Mouse (Mus musculus): ENCODE measurements around the gene Clec9a. TPM values are rescaled to one million over a fixed set of nuclear protein-coding genes. Genes with fewer than 3 reads are reported as not detected.

The Clec9a gene
- polyA plus RNA-seq, 1 experiment from 2014 or later = 0.54 TPM

DNA sequence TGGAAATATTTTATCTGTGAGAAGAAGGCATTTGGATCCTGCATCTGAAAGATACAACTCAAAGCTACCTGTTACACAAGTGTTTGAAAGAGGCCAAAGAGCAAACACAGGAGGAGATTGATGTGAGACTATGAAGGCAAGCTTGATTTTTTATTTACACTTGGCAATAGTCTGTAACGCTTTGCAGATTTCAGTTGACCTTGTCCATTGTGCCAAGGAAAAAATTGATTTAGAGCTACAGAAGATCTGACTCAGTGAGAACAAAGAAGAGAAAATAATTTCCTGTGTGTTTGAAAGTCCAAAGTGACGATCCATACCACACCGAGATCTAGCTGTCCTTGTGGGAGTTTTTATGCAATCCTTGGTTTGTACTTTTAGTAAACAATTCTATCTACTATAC, 13.6 kb downstream of the Clec9a start:
- no peaks in the 10 kb centered on the region for H3K27me3 ChIP-seq (ENCODE audit: insufficient read depth, low read length)
- H3K4me1 ChIP-seq (ENCODE audit: insufficient read depth, low read length) = peaks cover 9% of the 10 kb centered on the region
- no peak overlapping the region for H3K9ac ChIP-seq (replicated peaks; ENCODE audit: low read length)
- no peaks in the 10 kb centered on the region for H3K36me3 ChIP-seq (ENCODE audit: insufficient read depth, low read length)
- H3K4me2 ChIP-seq (replicated peaks; ENCODE audit: low read depth, low read length) = no peak overlapping the region
- ATAC-seq (ENCODE audit: low FRiP score, low TSS enrichment) = no peak
- no peak overlapping the region for H3K4me3 ChIP-seq (ENCODE audit: low read length)
- 72% methylated on average over 3 of the region's 3 CpGs for WGBS
- no peaks in the 10 kb centered on the region for H3K9me3 ChIP-seq (ENCODE audit: low read length)
- no peak overlapping the region for H3K27ac ChIP-seq (ENCODE audit: low read length)

GRCm38 (mm10) chr6:129423040-129423733, 14.5 kb downstream of the Clec9a start:
- H3K36me3 ChIP-seq (ENCODE audit: insufficient read depth, low read length) = no peaks in the 10 kb centered on the region
- H3K9ac ChIP-seq (replicated peaks; ENCODE audit: low read length) = no peak overlapping the region
- H3K27ac ChIP-seq (ENCODE audit: low read length) = peak overlapping the region; percentile 7
- no peaks in the 10 kb centered on the region for H3K9me3 ChIP-seq (ENCODE audit: low read length)
- peaks cover 9% of the 10 kb centered on the region for H3K4me1 ChIP-seq (ENCODE audit: insufficient read depth, low read length)
- WGBS = 54% methylated on average over 4 of the region's 4 CpGs
- no peaks in the 10 kb centered on the region for H3K27me3 ChIP-seq (ENCODE audit: insufficient read depth, low read length)
- no peak overlapping the region for H3K4me2 ChIP-seq (replicated peaks; ENCODE audit: low read depth, low read length)
- ATAC-seq (ENCODE audit: low FRiP score, low TSS enrichment) = peak; percentile 83
- H3K4me3 ChIP-seq (ENCODE audit: low read length) = no peak overlapping the region

- Histone ChIP-seq H3K27me3 (ENCODE audit: insufficient read depth, low read length) (no peaks in the 10 kb centered on the region), H3K4me1 (ENCODE audit: insufficient read depth, low read length) (peaks cover 9% of the 10 kb centered on the region), H3K36me3 (ENCODE audit: insufficient read depth, low read length) (no peaks in the 10 kb centered on the region), H3K9ac (replicated peaks; ENCODE audit: low read length) (no peak overlapping the region), H3K9me3 (ENCODE audit: low read length) (no peaks in the 10 kb centered on the region), H3K4me3 (ENCODE audit: low read length) (no peak overlapping the region), H3K27ac (ENCODE audit: low read length) (peak overlapping the region; percentile 7; the same call in 1 of the 2 replicates), H3K4me2 (replicated peaks; ENCODE audit: low read depth, low read length) (no peak overlapping the region)
- 22% methylated on average over 1 of the region's 1 CpGs for WGBS
- ATAC-seq (ENCODE audit: low FRiP score, low TSS enrichment) = peak; percentile 81
Observed at GRCm38 (mm10) chr6:129423734-129424072, 15.0 kb downstream of the Clec9a start.

- no peak overlapping the region for H3K9ac ChIP-seq (replicated peaks; ENCODE audit: low read length)
- H3K4me2 ChIP-seq (replicated peaks; ENCODE audit: low read depth, low read length) = no peak overlapping the region
- WGBS = 60% methylated on average over 5 of the region's 5 CpGs
- H3K27ac ChIP-seq (ENCODE audit: low read length) = peak overlapping the region; percentile 75
- no peaks in the 10 kb centered on the region for H3K27me3 ChIP-seq (ENCODE audit: insufficient read depth, low read length)
- ATAC-seq (ENCODE audit: low FRiP score, low TSS enrichment) = 0 out of 2 replicates have a peak, but pooled peaks have one; percentile 52
- no peaks in the 10 kb centered on the region for H3K9me3 ChIP-seq (ENCODE audit: low read length)
- H3K4me1 ChIP-seq (ENCODE audit: insufficient read depth, low read length) = peaks cover 9% of the 10 kb centered on the region
- no peaks in the 10 kb centered on the region for H3K36me3 ChIP-seq (ENCODE audit: insufficient read depth, low read length)
- H3K4me3 ChIP-seq (ENCODE audit: low read length) = no peak overlapping the region
Observed at GRCm38 (mm10) chr6:129425217-129425616, 16.6 kb downstream of the Clec9a start.

- Histone ChIP-seq H3K27me3 (ENCODE audit: insufficient read depth, low read length) (no peaks in the 10 kb centered on the region), H3K4me2 (replicated peaks; ENCODE audit: low read depth, low read length) (no peak overlapping the region), H3K27ac (ENCODE audit: low read length) (no peak overlapping the region), H3K4me3 (ENCODE audit: low read length) (no peak overlapping the region), H3K4me1 (ENCODE audit: insufficient read depth, low read length) (peaks cover 9% of the 10 kb centered on the region), H3K9ac (replicated peaks; ENCODE audit: low read length) (no peak overlapping the region), H3K9me3 (ENCODE audit: low read length) (no peaks in the 10 kb centered on the region), H3K36me3 (ENCODE audit: insufficient read depth, low read length) (no peaks in the 10 kb centered on the region)
- 0 out of 2 replicates have a peak, but pooled peaks have one; percentile 46 for ATAC-seq (ENCODE audit: low FRiP score, low TSS enrichment)
- WGBS = 31% methylated on average over 5 of the region's 5 CpGs
Observed at GRCm38 (mm10) chr6:129425812-129426211, 17.1 kb downstream of the Clec9a start.

DNA sequence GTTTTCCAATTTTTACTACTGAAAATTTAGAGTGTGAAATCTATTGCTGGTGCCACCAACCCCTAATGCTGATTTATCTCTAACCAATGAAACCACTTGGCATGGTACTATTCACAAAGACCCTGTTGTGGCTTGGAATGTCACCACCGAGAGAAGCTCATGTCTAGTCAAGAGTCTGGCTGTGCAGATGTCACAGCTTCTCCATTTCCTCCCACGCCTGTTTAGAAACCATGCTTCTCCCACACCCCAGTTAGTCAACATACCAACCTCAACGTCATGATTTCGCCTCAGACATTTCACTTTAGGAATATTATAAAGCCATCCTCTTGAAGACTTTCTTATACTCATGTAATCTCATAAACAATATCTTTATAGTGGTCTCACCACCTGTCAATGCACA, 18.6 kb downstream of the Clec9a start:
- H3K9ac ChIP-seq (replicated peaks; ENCODE audit: low read length) = no peak overlapping the region
- no peaks in the 10 kb centered on the region for H3K9me3 ChIP-seq (ENCODE audit: low read length)
- no peak overlapping the region for H3K4me3 ChIP-seq (ENCODE audit: low read length)
- H3K27me3 ChIP-seq (ENCODE audit: insufficient read depth, low read length) = no peaks in the 10 kb centered on the region
- H3K36me3 ChIP-seq (ENCODE audit: insufficient read depth, low read length) = no peaks in the 10 kb centered on the region
- H3K27ac ChIP-seq (ENCODE audit: low read length) = no peak overlapping the region
- no peak for ATAC-seq (ENCODE audit: low FRiP score, low TSS enrichment)
- peaks cover 9% of the 10 kb centered on the region for H3K4me1 ChIP-seq (ENCODE audit: insufficient read depth, low read length)
- 76% methylated on average over 4 of the region's 4 CpGs for WGBS
- no peak overlapping the region for H3K4me2 ChIP-seq (replicated peaks; ENCODE audit: low read depth, low read length)

DNA sequence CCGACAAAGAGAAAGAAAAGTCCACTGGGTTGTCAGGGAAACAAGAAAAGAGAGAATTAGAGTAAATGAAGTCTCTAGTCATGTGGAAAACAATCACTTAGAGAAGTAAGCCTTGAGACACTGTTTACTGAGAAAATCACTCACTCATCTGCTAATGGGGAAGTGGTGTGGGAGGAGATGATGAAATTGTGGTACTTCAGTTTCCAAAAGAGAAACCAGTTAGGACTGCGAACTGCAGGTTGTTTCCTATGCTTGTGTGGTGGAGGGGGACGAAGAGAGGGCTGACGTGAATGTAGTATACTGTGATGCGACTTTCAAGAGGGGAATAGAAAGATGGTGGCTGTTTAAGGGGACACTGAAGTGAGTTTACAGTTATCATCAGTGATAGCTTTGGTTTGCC, 25.6 kb downstream of the Clec9a start:
- no peak overlapping the region for H3K27ac ChIP-seq (ENCODE audit: low read length)
- H3K4me1 ChIP-seq (ENCODE audit: insufficient read depth, low read length) = no peaks in the 10 kb centered on the region
- H3K9ac ChIP-seq (replicated peaks; ENCODE audit: low read length) = no peak overlapping the region
- H3K4me3 ChIP-seq (ENCODE audit: low read length) = no peak overlapping the region
- H3K4me2 ChIP-seq (replicated peaks; ENCODE audit: low read depth, low read length) = no peak overlapping the region
- 89% methylated on average over 5 of the region's 5 CpGs for WGBS
- ATAC-seq (ENCODE audit: low FRiP score, low TSS enrichment) = no peak
- no peaks in the 10 kb centered on the region for H3K9me3 ChIP-seq (ENCODE audit: low read length)
- H3K27me3 ChIP-seq (ENCODE audit: insufficient read depth, low read length) = no peaks in the 10 kb centered on the region
- H3K36me3 ChIP-seq (ENCODE audit: insufficient read depth, low read length) = no peaks in the 10 kb centered on the region

GRCm38 (mm10) chr6:129436025-129436424, 27.4 kb downstream of the Clec9a start:
- ATAC-seq (ENCODE audit: low FRiP score, low TSS enrichment) = no peak
- no peak overlapping the region for H3K9ac ChIP-seq (replicated peaks; ENCODE audit: low read length)
- WGBS = 81% methylated on average over 3 of the region's 3 CpGs
- no peak overlapping the region for H3K4me2 ChIP-seq (replicated peaks; ENCODE audit: low read depth, low read length)
- no peaks in the 10 kb centered on the region for H3K36me3 ChIP-seq (ENCODE audit: insufficient read depth, low read length)
- H3K4me1 ChIP-seq (ENCODE audit: insufficient read depth, low read length) = no peaks in the 10 kb centered on the region
- no peak overlapping the region for H3K4me3 ChIP-seq (ENCODE audit: low read length)
- H3K27ac ChIP-seq (ENCODE audit: low read length) = no peak overlapping the region
- no peaks in the 10 kb centered on the region for H3K9me3 ChIP-seq (ENCODE audit: low read length)
- no peaks in the 10 kb centered on the region for H3K27me3 ChIP-seq (ENCODE audit: insufficient read depth, low read length)

DNA sequence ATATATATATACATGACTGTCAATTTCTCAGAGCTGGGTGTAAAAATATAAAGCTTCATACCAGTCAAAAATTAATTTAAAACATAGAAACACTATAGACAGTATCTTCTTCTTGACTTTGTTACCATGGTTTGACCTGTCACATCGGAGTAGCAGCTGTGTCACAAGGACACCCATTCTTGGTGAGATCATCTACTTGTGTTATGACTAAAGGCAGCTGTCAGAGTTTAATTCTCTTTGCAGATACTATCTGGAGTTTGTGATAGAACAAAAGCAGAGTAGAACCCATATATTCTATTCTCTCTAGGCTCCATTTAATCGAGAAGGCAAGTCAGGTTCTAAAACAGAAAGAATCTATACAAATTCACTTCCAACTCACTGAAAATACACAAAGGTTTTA, 29.4 kb downstream of the Clec9a start:
- Histone ChIP-seq H3K4me3 (ENCODE audit: low read length) (no peak overlapping the region), H3K27me3 (ENCODE audit: insufficient read depth, low read length) (no peaks in the 10 kb centered on the region), H3K4me1 (ENCODE audit: insufficient read depth, low read length) (no peaks in the 10 kb centered on the region), H3K4me2 (replicated peaks; ENCODE audit: low read depth, low read length) (no peak overlapping the region), H3K36me3 (ENCODE audit: insufficient read depth, low read length) (no peaks in the 10 kb centered on the region), H3K9ac (replicated peaks; ENCODE audit: low read length) (no peak overlapping the region), H3K9me3 (ENCODE audit: low read length) (no peaks in the 10 kb centered on the region), H3K27ac (ENCODE audit: low read length) (no peak overlapping the region)
- no peak for ATAC-seq (ENCODE audit: low FRiP score, low TSS enrichment)
- WGBS = 94% methylated on average over 2 of the region's 2 CpGs

DNA sequence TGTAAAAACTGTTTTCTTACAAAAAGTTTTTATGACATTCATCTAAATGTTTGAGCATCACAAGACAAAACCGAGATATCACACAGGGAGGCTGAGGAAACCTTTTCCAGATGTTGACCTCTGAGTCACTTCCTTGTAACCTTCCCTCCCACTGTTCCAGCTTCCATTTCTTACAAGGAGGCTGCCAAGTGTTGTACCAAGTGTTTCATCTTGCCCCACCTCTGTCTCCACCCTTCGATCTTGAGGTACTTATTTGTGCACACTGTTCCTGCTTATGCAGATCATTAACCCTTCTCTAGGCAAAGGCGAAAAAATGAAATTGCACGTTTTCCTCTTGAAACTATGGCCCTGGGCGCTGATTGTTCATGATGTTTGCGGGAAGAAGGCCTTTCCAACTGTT, 41.1 kb downstream of the Clec9a start:
- no peak overlapping the region for H3K9ac ChIP-seq (replicated peaks; ENCODE audit: low read length)
- peak overlapping the region; percentile 13 for H3K4me2 ChIP-seq (replicated peaks; ENCODE audit: low read depth, low read length)
- ATAC-seq (ENCODE audit: low FRiP score, low TSS enrichment) = no peak
- no peak overlapping the region; the same call in 1 of the 2 replicates for H3K4me3 ChIP-seq (ENCODE audit: low read length)
- no peaks in the 10 kb centered on the region for H3K27me3 ChIP-seq (ENCODE audit: insufficient read depth, low read length)
- peak overlapping the region; percentile 40; the same call in 1 of the 2 replicates for H3K27ac ChIP-seq (ENCODE audit: low read length)
- 63% methylated on average over 6 of the region's 6 CpGs for WGBS
- no peaks in the 10 kb centered on the region for H3K4me1 ChIP-seq (ENCODE audit: insufficient read depth, low read length)
- no peaks in the 10 kb centered on the region for H3K9me3 ChIP-seq (ENCODE audit: low read length)
- no peaks in the 10 kb centered on the region for H3K36me3 ChIP-seq (ENCODE audit: insufficient read depth, low read length)
